Mouse (Mus musculus): Measurements from ENCODE around the gene Tpra1. TPM values are rescaled to one million over a fixed set of nuclear protein-coding genes. Genes with fewer than 3 reads are reported as not detected.

Tpra1 gene
- polyA plus RNA-seq, 1 experiment, result 156 TPM

GRCm38 (mm10) chr6:88956725-88957124, 54.7 kb downstream of the Tpra1 start:
- no peak for TF ChIP-seq POLR2A (IDR thresholded peaks at IDR 0.05; ENCODE audit: low read depth, low read length)
- TF ChIP-seq CTCF (IDR thresholded peaks at IDR 0.05; ENCODE audit: extremely low read depth, insufficient read length, insufficient replicate concordance, low read depth, low read length), result no peak
- Histone ChIP-seq H3K4me3 (ENCODE audit: low read depth, low read length) (no peak overlapping the region), H3K27me3 (ENCODE audit: control insufficient read depth, insufficient read depth, low read length) (no peaks in the 10 kb centered on the region), H3K36me3 (ENCODE audit: control insufficient read depth, insufficient read depth, low read length) (no peaks in the 10 kb centered on the region), H3K27ac (ENCODE audit: insufficient read depth, low read depth, low read length) (no peak overlapping the region), H3K4me1 (ENCODE audit: control insufficient read depth, insufficient read depth, insufficient read length, low read length) (no peaks in the 10 kb centered on the region)
- 75% methylated on average over 2 of the region's 2 CpGs for WGBS

GRCm38 (mm10) chr6:88957313-88957712, 55.3 kb downstream of the Tpra1 start:
- TF ChIP-seq CTCF (IDR thresholded peaks at IDR 0.05; ENCODE audit: extremely low read depth, insufficient read length, insufficient replicate concordance, low read depth, low read length), result no peak
- TF ChIP-seq POLR2A (IDR thresholded peaks at IDR 0.05; ENCODE audit: low read depth, low read length), result no peak
- no peak overlapping the region for H3K27ac ChIP-seq (ENCODE audit: insufficient read depth, low read depth, low read length)
- no peaks in the 10 kb centered on the region for H3K27me3 ChIP-seq (ENCODE audit: control insufficient read depth, insufficient read depth, low read length)
- 84% methylated on average over 4 of the region's 4 CpGs for WGBS
- H3K4me3 ChIP-seq (ENCODE audit: low read depth, low read length), result no peak overlapping the region
- H3K36me3 ChIP-seq (ENCODE audit: control insufficient read depth, insufficient read depth, low read length), result no peaks in the 10 kb centered on the region
- H3K4me1 ChIP-seq (ENCODE audit: control insufficient read depth, insufficient read depth, insufficient read length, low read length), result no peaks in the 10 kb centered on the region

DNA sequence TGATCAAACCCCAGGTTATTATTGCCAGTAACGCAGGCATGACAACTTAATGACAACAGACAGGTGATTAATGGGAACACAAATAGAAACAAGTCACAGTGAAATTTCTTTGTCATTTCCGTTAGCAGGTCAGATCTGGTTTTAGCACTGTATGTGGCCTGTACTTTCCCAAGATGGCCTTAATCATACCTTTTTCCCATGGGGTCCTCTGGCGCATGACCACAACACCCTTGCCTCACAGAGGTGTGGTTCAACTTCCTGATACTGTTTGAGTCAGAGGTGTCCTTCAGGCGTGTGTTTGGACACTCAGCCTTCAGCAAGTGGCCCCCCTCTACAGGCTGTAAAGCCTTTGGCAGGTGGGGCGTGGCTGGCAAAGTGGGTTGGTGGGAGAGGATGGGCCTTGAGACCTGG, 55.8 kb downstream of the Tpra1 start:
- H3K36me3 ChIP-seq (ENCODE audit: control insufficient read depth, insufficient read depth, low read length), result no peaks in the 10 kb centered on the region
- no peaks in the 10 kb centered on the region for H3K4me1 ChIP-seq (ENCODE audit: control insufficient read depth, insufficient read depth, insufficient read length, low read length)
- TF ChIP-seq CTCF (IDR thresholded peaks at IDR 0.05; ENCODE audit: extremely low read depth, insufficient read length, insufficient replicate concordance, low read depth, low read length) (no peak), POLR2A (IDR thresholded peaks at IDR 0.05; ENCODE audit: low read depth, low read length) (no peak)
- no peak overlapping the region for H3K27ac ChIP-seq (ENCODE audit: insufficient read depth, low read depth, low read length)
- no peak overlapping the region for H3K4me3 ChIP-seq (ENCODE audit: low read depth, low read length)
- H3K27me3 ChIP-seq (ENCODE audit: control insufficient read depth, insufficient read depth, low read length), result no peaks in the 10 kb centered on the region
- WGBS, result 53% methylated on average over 5 of the region's 5 CpGs

DNA sequence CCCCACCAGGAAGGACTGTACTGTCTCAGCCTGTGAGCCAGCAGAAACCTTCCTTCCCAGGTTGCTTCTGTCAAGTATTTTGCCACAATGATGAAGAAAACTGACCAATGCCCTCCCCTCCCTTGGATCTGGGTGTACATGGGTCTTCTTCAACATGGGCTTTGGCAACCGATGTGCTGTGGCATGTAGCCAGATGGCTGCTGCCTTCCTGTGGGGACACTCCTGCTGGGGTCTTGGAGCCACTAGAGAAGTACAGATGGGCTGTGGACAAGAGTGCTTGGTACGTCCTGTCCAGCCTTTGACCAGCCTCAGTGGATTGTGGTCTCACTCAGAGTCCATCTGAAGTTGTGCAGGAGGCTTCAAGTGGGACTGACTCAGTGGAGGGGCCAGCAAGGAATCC, 56.3 kb downstream of the Tpra1 start:
- no peaks in the 10 kb centered on the region for H3K27me3 ChIP-seq (ENCODE audit: control insufficient read depth, insufficient read depth, low read length)
- no peak overlapping the region for H3K4me3 ChIP-seq (ENCODE audit: low read depth, low read length)
- no peaks in the 10 kb centered on the region for H3K36me3 ChIP-seq (ENCODE audit: control insufficient read depth, insufficient read depth, low read length)
- WGBS, result 89% methylated on average over 2 of the region's 2 CpGs
- TF ChIP-seq CTCF (IDR thresholded peaks at IDR 0.05; ENCODE audit: extremely low read depth, insufficient read length, insufficient replicate concordance, low read depth, low read length), result no peak
- no peak for TF ChIP-seq POLR2A (IDR thresholded peaks at IDR 0.05; ENCODE audit: low read depth, low read length)
- H3K4me1 ChIP-seq (ENCODE audit: control insufficient read depth, insufficient read depth, insufficient read length, low read length), result no peaks in the 10 kb centered on the region
- no peak overlapping the region for H3K27ac ChIP-seq (ENCODE audit: insufficient read depth, low read depth, low read length)

- Histone ChIP-seq H3K4me3 (ENCODE audit: low read depth, low read length) (no peak overlapping the region), H3K27me3 (ENCODE audit: control insufficient read depth, insufficient read depth, low read length) (no peaks in the 10 kb centered on the region), H3K27ac (ENCODE audit: insufficient read depth, low read depth, low read length) (no peak overlapping the region), H3K36me3 (ENCODE audit: control insufficient read depth, insufficient read depth, low read length) (no peaks in the 10 kb centered on the region), H3K4me1 (ENCODE audit: control insufficient read depth, insufficient read depth, insufficient read length, low read length) (no peaks in the 10 kb centered on the region)
- WGBS, result 22% methylated on average over 7 of the region's 7 CpGs
- TF ChIP-seq CTCF (IDR thresholded peaks at IDR 0.05; ENCODE audit: extremely low read depth, insufficient read length, insufficient replicate concordance, low read depth, low read length), result no peak
- no peak for TF ChIP-seq POLR2A (IDR thresholded peaks at IDR 0.05; ENCODE audit: low read depth, low read length)
These were observed 57.8 kb downstream of the Tpra1 start for GRCm38 (mm10) chr6:88959834-88960233.

DNA sequence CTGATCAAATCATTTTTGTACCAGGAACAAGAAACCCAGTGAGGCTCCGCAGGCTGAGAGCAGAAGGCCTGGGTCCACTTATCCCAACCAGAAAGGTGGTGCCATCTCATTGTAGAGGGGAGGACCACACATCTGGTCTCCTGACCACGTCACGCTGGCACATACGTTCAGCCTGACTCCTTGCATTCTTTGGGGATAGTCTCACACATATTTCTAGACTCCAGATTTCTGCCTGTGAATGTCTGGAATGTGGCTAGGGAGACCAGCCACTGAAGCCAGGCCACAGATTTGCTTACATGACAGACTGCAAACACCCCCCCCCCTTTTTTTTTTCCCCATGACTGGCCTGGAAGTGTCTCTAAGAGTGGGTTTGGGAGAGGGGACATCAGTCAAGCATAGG, 58.9 kb downstream of the Tpra1 start:
- Histone ChIP-seq H3K4me1 (ENCODE audit: control insufficient read depth, insufficient read depth, insufficient read length, low read length) (no peaks in the 10 kb centered on the region), H3K27me3 (ENCODE audit: control insufficient read depth, insufficient read depth, low read length) (no peaks in the 10 kb centered on the region), H3K27ac (ENCODE audit: insufficient read depth, low read depth, low read length) (no peak overlapping the region), H3K36me3 (ENCODE audit: control insufficient read depth, insufficient read depth, low read length) (no peaks in the 10 kb centered on the region), H3K4me3 (ENCODE audit: low read depth, low read length) (no peak overlapping the region)
- WGBS, result 82% methylated on average over 4 of the region's 4 CpGs
- TF ChIP-seq CTCF (IDR thresholded peaks at IDR 0.05; ENCODE audit: extremely low read depth, insufficient read length, insufficient replicate concordance, low read depth, low read length) (no peak), POLR2A (IDR thresholded peaks at IDR 0.05; ENCODE audit: low read depth, low read length) (no peak)

Other genes with a start within 250 kb of the Tpra1 start
- 25.4 and 29.5 TPM in 2 replicates for gene Mgll, start 177.8 kb upstream of the Tpra1 start, polyA plus RNA-seq (2012; rRNA removed)
- gene Abtb1, start 60.3 kb upstream of the Tpra1 start, polyA plus RNA-seq (2012; rRNA removed), result 25.8 and 68.7 TPM in 2 replicates
- gene Podxl2, start 27.2 kb upstream of the Tpra1 start, polyA plus RNA-seq (2012; rRNA removed), result 13.6 and 22.1 TPM in 2 replicates
- 7.9 and 14.5 TPM in 2 replicates for gene Mcm2, start 3.5 kb upstream of the Tpra1 start, polyA plus RNA-seq (2012; rRNA removed)